Comparison of ENCODE assay signal across 15 mouse cellular contexts in genomic region chr6:61225302-61225701, GRCm38 (mm10). TPM values are rescaled to one million over a fixed set of nuclear protein-coding genes. Genes with fewer than 3 reads are reported as not detected.
"Had no signal": no experiment of that assay in that cellular context is flagged by ENCODE, and none has a peak within 500 bp of the region (broad histone marks: within the 10 kb centered on the region; RNA-seq: fewer than 3 reads in every experiment).

No protein-coding gene starts in this region.

- H3K27ac ChIP-seq: layer of hippocampus, adult 2 months; liver, embryonic 13.5 days; macrophage; midbrain, embryonic 15.5 days; neural tube, embryonic 12.5 days had no signal

- H3K27me3 ChIP-seq: liver, embryonic 13.5 days; megakaryocyte, embryonic 14.5 days; midbrain, embryonic 15.5 days; neural tube, embryonic 12.5 days had no signal

- H3K9ac ChIP-seq: liver, embryonic 13.5 days; liver, postnatal 0 days; midbrain, embryonic 15.5 days; neural tube, embryonic 12.5 days had no signal

- H3K4me2 ChIP-seq: liver, embryonic 13.5 days; midbrain, embryonic 11.5 days; midbrain, embryonic 15.5 days; neural tube, embryonic 12.5 days had no signal

- ATAC-seq: liver, postnatal 0 days; midbrain, embryonic 15.5 days had no signal

- H3K36me3 ChIP-seq: liver, embryonic 13.5 days; midbrain, embryonic 15.5 days; neural tube, embryonic 12.5 days had no signal

- DNase-seq: kidney, adult 8-10 months; kidney, postnatal 36 days; left cerebral cortex, postnatal 4 days; liver; liver, embryonic 13.5 days; liver, postnatal 0 days; thymus, adult 2 months; thymus, postnatal 25 days had no signal

- H3K4me1 ChIP-seq: liver, embryonic 13.5 days; megakaryocyte, embryonic 14.5 days; midbrain, embryonic 15.5 days; neural tube, embryonic 12.5 days had no signal

- H3K9me3 ChIP-seq: liver, embryonic 13.5 days; megakaryocyte, embryonic 14.5 days; midbrain, embryonic 15.5 days; neural tube, embryonic 12.5 days had no signal

- H3K4me3 ChIP-seq: layer of hippocampus, adult 2 months; liver, embryonic 13.5 days; megakaryocyte, embryonic 14.5 days; midbrain, embryonic 15.5 days; neural tube, embryonic 12.5 days had no signal

RNA-seq across cellular contexts. Expression of gene Ccser1, which starts 45.2 kb away (rescaled TPM):
- total RNA-seq: monocyte, adult 5-6 weeks had no signal
- polyA plus RNA-seq: macrophage had no signal
